In genomic region chr5:32608516-32608915, GRCm38 (mm10) we compare ENCODE assay signal across 14 mouse cellular contexts. TPM values are rescaled to one million over a fixed set of nuclear protein-coding genes. Genes with fewer than 3 reads are reported as not detected.
DNase-seq lines count a peak whose midpoint lies in the region; ATAC-seq and TF ChIP-seq lines count a peak whose summit lies in the region.
"Had no signal": no experiment of that assay in that cellular context is flagged by ENCODE, and none has a peak within 500 bp of the region (broad histone marks: within the 10 kb centered on the region; RNA-seq: fewer than 3 reads in every experiment).

No protein-coding gene starts in this region.

- WGBS in heart, adult 2 months: 42% methylated on average over 4 of the region's 4 CpGs
- WGBS in kidney, embryonic 14.5 days: 39% methylated on average over 4 of the region's 4 CpGs
- 87% methylated on average over 4 of the region's 4 CpGs for WGBS in midbrain, embryonic 12.5 days
- WGBS in midbrain, embryonic 14.5 days: 96% methylated on average over 4 of the region's 4 CpGs

- peak overlapping the region; percentile 83 for H3K27ac ChIP-seq in heart, adult 2 months
- H3K27ac ChIP-seq in kidney, embryonic 14.5 days (ENCODE audit: low read depth, low read length): peak overlapping the region; percentile 57
- H3K27ac ChIP-seq in midbrain, embryonic 12.5 days (replicated peaks): 0 out of 2 replicates have a peak overlapping the region, but pooled peaks have one; percentile 6
- H3K27ac ChIP-seq in midbrain, embryonic 14.5 days (replicated peaks; ENCODE audit: low read depth, low read length): no peak overlapping the region
- H3K27ac ChIP-seq: liver, embryonic 15.5 days; midbrain, embryonic 10.5 days had no signal

- H3K4me3 ChIP-seq in heart, adult 2 months: no peak overlapping the region
- no peak overlapping the region for H3K4me3 ChIP-seq in kidney, embryonic 14.5 days (ENCODE audit: low read length)
- no peak overlapping the region for H3K4me3 ChIP-seq in midbrain, embryonic 12.5 days
- no peak overlapping the region for H3K4me3 ChIP-seq in midbrain, embryonic 14.5 days (replicated peaks; ENCODE audit: low read depth, low read length)
- H3K4me3 ChIP-seq in myocyte: no peak overlapping the region
- H3K4me3 ChIP-seq: embryonic facial prominence, embryonic 13.5 days; liver, embryonic 15.5 days; midbrain, embryonic 10.5 days had no signal

- peaks cover 5% of the 10 kb centered on the region for H3K4me1 ChIP-seq in heart, adult 2 months (ENCODE audit: control insufficient read depth, insufficient read depth, low read length)
- H3K4me1 ChIP-seq in kidney, embryonic 14.5 days (ENCODE audit: control insufficient read depth, insufficient read depth, low read length): peaks cover 11% of the 10 kb centered on the region
- peaks cover 8% of the 10 kb centered on the region for H3K4me1 ChIP-seq in midbrain, embryonic 12.5 days
- 0 out of 2 replicates have a peak, but pooled peaks cover 12% of the 10 kb centered on the region for H3K4me1 ChIP-seq in midbrain, embryonic 14.5 days (ENCODE audit: control insufficient read depth, insufficient read depth, low read length)

- H3K9ac ChIP-seq in heart, adult 2 months (ENCODE audit: low read depth, low read length): no peak overlapping the region
- H3K9ac ChIP-seq in kidney, embryonic 14.5 days (ENCODE audit: low read depth, low read length): no peak overlapping the region
- no peak overlapping the region for H3K9ac ChIP-seq in midbrain, embryonic 12.5 days (replicated peaks)
- no peak overlapping the region for H3K9ac ChIP-seq in midbrain, embryonic 14.5 days (replicated peaks; ENCODE audit: low read length)
- H3K9ac ChIP-seq: embryonic facial prominence, embryonic 13.5 days; liver, embryonic 15.5 days had no signal

- no peak for TF ChIP-seq EP300 in heart, adult 2 months (IDR thresholded peaks at IDR 0.05; ENCODE audit: insufficient read depth, low read depth, low read length)

- H3K9me3 ChIP-seq in kidney, embryonic 14.5 days (ENCODE audit: control insufficient read depth, low read length): no peaks in the 10 kb centered on the region
- no peaks in the 10 kb centered on the region for H3K9me3 ChIP-seq in midbrain, embryonic 12.5 days
- no peaks in the 10 kb centered on the region for H3K9me3 ChIP-seq in midbrain, embryonic 14.5 days (ENCODE audit: control insufficient read depth, low read length)
- H3K9me3 ChIP-seq: embryonic facial prominence, embryonic 13.5 days; G1E; liver, embryonic 15.5 days; midbrain, embryonic 10.5 days had no signal

- H3ac ChIP-seq in myocyte (ENCODE audit: control insufficient read depth, insufficient read length): no peak overlapping the region

- H3K4me2 ChIP-seq in kidney, embryonic 14.5 days (replicated peaks; ENCODE audit: low read depth, low read length): no peak overlapping the region
- no peak overlapping the region for H3K4me2 ChIP-seq in midbrain, embryonic 12.5 days (replicated peaks)
- no peak overlapping the region for H3K4me2 ChIP-seq in midbrain, embryonic 14.5 days (ENCODE audit: low read length)
- H3K4me2 ChIP-seq in myocyte (ENCODE audit: low read depth): peak overlapping the region; percentile 12
- H3K4me2 ChIP-seq: embryonic facial prominence, embryonic 13.5 days; liver, embryonic 15.5 days had no signal

- H3K79me2 ChIP-seq in heart, adult 2 months (replicated peaks; ENCODE audit: control insufficient read depth, insufficient read depth, low read length): 0 out of 2 replicates have a peak, but pooled peaks cover 2% of the 10 kb centered on the region
- H3K79me2 ChIP-seq in myocyte (ENCODE audit: control insufficient read depth, insufficient read depth): peaks cover 13% of the 10 kb centered on the region

- no peak for TF ChIP-seq POLR2A in heart, adult 2 months (IDR thresholded peaks at IDR 0.05; ENCODE audit: insufficient read depth, low read depth, low read length)
- no peak for TF ChIP-seq POLR2A in myocyte (IDR thresholded peaks at IDR 0.05; ENCODE audit: insufficient read length, low read depth)

- no peak for ATAC-seq in kidney, embryonic 14.5 days (ENCODE audit: low FRiP score, low TSS enrichment)
- no peak for ATAC-seq in midbrain, embryonic 12.5 days (ENCODE audit: low FRiP score, low read depth)
- no peak for ATAC-seq in midbrain, embryonic 14.5 days (ENCODE audit: low FRiP score, low TSS enrichment)
- ATAC-seq in cerebellum, adult (ENCODE audit: insufficient number of reproducible peaks, low FRiP score, low TSS enrichment): no peak

- no peak for DNase-seq in heart, adult 2 months
- DNase-seq in heart, postnatal 36 days: no peak
- no peak for DNase-seq in kidney, adult 9 months
- DNase-seq in midbrain, embryonic 14.5 days: no peak
- DNase-seq: cerebellum, adult 11-12 months; right cerebral cortex, postnatal 14 days had no signal

- H3K27me3 ChIP-seq in heart, adult 2 months (ENCODE audit: control insufficient read depth, insufficient read depth, low read length): no peaks in the 10 kb centered on the region
- no peaks in the 10 kb centered on the region for H3K27me3 ChIP-seq in kidney, embryonic 14.5 days (ENCODE audit: control insufficient read depth, insufficient read depth, low read length)
- no peaks in the 10 kb centered on the region for H3K27me3 ChIP-seq in midbrain, embryonic 12.5 days
- H3K27me3 ChIP-seq in midbrain, embryonic 14.5 days (ENCODE audit: control insufficient read depth, insufficient read depth, low read length): no peaks in the 10 kb centered on the region
- no peaks in the 10 kb centered on the region for H3K27me3 ChIP-seq in myocyte (ENCODE audit: control insufficient read depth, insufficient read depth, insufficient read length)
- H3K27me3 ChIP-seq: embryonic facial prominence, embryonic 13.5 days had no signal

- H3K36me3 ChIP-seq in heart, adult 2 months (ENCODE audit: control insufficient read depth, insufficient read depth, low read length): peaks cover 8% of the 10 kb centered on the region
- H3K36me3 ChIP-seq in kidney, embryonic 14.5 days (ENCODE audit: control insufficient read depth, insufficient read depth, low read length): no peaks in the 10 kb centered on the region
- H3K36me3 ChIP-seq in midbrain, embryonic 12.5 days: no peaks in the 10 kb centered on the region
- no peaks in the 10 kb centered on the region for H3K36me3 ChIP-seq in midbrain, embryonic 14.5 days (ENCODE audit: control insufficient read depth, insufficient read depth, low read length)
- H3K36me3 ChIP-seq in myocyte (ENCODE audit: control insufficient read depth, insufficient read depth): no peaks in the 10 kb centered on the region
- H3K36me3 ChIP-seq: embryonic facial prominence, embryonic 13.5 days; G1E; liver, embryonic 15.5 days; midbrain, embryonic 10.5 days had no signal

- intact Hi-C loops in heart, adult 2 months (cut with DNase I): loop anchor here (5.0 kb wide), 1 partner anchor 104 kb away; no protein-coding TSS in a partner anchor
- intact Hi-C loops in heart, postnatal 36 days (cut with DNase I): loop anchor here (1.0 kb wide), 1 partner anchor 14 kb away; no protein-coding TSS in a partner anchor

- TF ChIP-seq CTCF in heart, adult 2 months (IDR thresholded peaks at IDR 0.05): no peak

TF ChIP-seq in myocyte, 11 proteins besides CTCF, POLR2A, EP300 and RAD21:
- TF ChIP-seq CEBPB (IDR thresholded peaks at IDR 0.05; ENCODE audit: insufficient read depth, poor library complexity, severe bottlenecking): no peak
- no peak for TF ChIP-seq MYOD1 (IDR thresholded peaks at IDR 0.05; ENCODE audit: control insufficient read depth in 1 of 3, insufficient read length in 2 of 3, low read depth in 2 of 3)
- no peak for TF ChIP-seq E2F4 (IDR thresholded peaks at IDR 0.05; ENCODE audit: insufficient read depth)

RNA-seq across cellular contexts. Expression of gene Yes1, which starts 2.5 kb away (rescaled TPM):
- total RNA-seq in heart, adult 2 months (2021): 10 to 100 TPM; 16.0 to 19.7 TPM
- polyA plus RNA-seq in heart, adult 2 months (2012; rRNA removed): 1.9 and 4.3 TPM in 2 replicates
- 10 to 100 TPM; 21.1 to 21.6 TPM for total RNA-seq in heart, postnatal 36 days (2021)
- 24.7 and 42.0 TPM in 2 replicates for polyA plus RNA-seq in kidney, embryonic 14.5 days (2014; fragmentation: Nextera tagmentation; extraction: Ambion mirVana)
- 32.3 and 33.9 TPM in 2 replicates for polyA plus RNA-seq in midbrain, embryonic 12.5 days (2016; fragmentation: Nextera tagmentation; extraction: Ambion mirVana)
- polyA plus RNA-seq in midbrain, embryonic 14.5 days (2014; fragmentation: Nextera tagmentation; extraction: Ambion mirVana): 18.0 and 26.5 TPM in 2 replicates
- 3.3 TPM for polyA plus RNA-seq in myocyte (2012; fragmentation: generic; extraction: Trizol)
